Mouse (Mus musculus): ENCODE measurements around the gene Tatdn3. TPM values are rescaled to one million over a fixed set of nuclear protein-coding genes. Genes with fewer than 3 reads are reported as not detected.
A peak's percentile ranks its signal among the peaks of the same experiment; 100 is the strongest.

Tatdn3 gene
- 18.1 and 28.4 TPM in 2 replicates for total RNA-seq (2021)
- long read RNA-seq, transcript Tatdn3-201 (10 exons, 1,196 nt) = major isoform, 5 of 14 reads
- long read RNA-seq, partial matches to known transcripts = 1 of 14 reads
- long read RNA-seq, other reads (novel, unspliced or antisense) = 2 of 14 reads

- peak; percentile 91 for DNase-seq
Measured at GRCm38 (mm10) chr1:191062781-191063485, at the start of gene Tatdn3, which contains the start of gene Nsl1. Gene Tatdn3, minus strand, starts transcription at chr1:191062932. Gene Nsl1, plus strand, starts transcription at chr1:191063012.

GRCm38 (mm10) chr1:191111146-191111545 is 48.4 kb upstream of the Tatdn3 start:
- DNase-seq = no peak

DNA sequence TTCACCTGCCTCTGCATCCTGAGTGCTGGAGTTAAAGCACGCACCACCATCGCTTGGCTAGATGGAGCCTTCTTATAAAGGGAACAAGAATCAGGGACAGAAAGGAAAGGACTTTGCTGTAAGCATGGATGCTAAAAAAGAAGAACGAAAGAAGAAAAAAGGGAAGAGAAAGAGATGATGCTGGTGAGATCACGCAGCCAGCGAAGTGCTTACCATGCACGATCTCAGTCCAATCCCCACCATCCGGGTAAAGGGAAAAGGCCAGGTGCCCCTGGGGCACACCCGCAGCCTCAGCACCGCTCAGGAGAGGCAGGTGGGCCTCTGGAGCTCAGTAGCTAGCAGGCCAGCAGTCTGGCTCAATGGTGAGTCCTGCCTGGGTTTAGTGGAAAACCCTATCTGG is 47.2 kb upstream of the Tatdn3 start:
- no peak for DNase-seq

GRCm38 (mm10) chr1:191107306-191107705 is 44.6 kb upstream of the Tatdn3 start:
- no peak for DNase-seq

- no peak for DNase-seq
Measured at GRCm38 (mm10) chr1:191105246-191105645, 42.5 kb upstream of the Tatdn3 start.

DNA sequence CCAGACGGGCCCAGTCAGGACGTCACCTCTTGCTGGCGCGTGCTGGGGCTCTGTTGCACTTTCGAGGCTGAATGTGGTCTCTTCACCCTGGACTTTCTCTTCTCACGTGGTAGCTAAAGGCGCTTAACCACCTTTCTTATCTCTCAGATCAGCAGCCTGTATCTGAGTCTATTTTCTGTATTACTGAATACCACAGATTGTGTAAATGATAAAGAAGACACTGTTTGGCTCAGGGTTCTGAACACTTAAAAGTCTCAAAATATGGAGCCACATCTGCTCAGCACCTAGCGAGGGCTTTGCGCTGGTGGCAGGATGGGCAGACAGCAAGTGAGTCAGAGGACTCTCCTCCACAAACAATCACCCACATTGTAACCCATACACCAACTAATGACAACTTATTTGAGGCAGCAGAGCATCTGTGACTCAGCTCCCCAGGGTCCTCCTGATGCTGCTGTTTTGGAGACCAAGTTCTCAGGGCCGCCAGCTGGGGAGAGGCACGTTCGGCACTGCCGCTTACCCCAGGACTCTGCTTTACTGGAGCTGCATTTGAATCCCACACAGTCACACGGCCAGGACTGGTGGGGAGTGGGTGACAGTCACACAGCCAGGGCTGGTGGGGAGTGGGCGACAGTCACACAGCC is 40.1 kb upstream of the Tatdn3 start:
- no peak for DNase-seq

DNA sequence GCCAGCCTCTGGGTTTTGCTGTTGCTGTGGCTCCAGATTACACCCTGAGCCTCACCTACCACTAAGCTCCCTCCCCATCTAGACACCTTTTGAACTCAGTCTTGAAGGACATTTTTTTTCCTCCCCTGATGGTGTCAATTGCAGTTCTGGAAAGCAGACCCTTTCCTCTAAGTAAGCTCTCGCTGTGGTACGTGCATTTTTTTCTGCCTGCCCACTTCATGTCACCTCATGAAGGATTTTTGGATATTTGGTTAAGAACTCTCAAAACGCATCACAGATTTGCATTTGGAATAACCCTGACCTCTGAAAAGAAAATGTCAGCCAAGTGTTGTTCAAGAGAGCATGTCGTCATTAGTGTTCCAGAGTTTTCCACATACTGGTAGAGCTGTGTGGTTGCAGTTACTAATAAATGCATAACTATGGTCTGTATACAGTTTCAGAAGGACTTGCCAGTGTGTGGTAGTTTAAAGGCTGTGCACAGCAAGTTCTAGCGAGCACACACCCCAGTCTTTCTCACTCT is 37.1 kb upstream of the Tatdn3 start:
- DNase-seq = no peak

DNA sequence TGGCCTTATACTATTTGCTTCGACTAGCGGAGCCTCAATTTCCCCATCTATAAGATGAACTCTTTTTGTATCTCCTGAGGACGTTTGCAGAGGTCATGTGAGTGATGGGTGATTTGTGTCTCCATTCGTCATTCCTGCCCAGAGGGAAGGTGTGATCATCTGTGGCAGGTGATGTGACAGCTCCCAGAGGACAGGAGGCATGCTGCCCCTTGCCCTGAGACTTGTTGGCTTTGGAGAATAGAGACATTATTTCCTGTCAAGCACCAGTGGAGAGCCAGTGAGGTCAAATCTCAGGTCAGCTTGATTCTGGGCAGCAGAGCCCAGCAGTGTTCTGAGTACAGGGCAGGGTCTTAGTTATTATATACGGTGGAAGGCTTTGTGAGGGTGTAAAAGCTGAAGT is 36.4 kb upstream of the Tatdn3 start:
- no peak for DNase-seq

- peak; percentile 61 for DNase-seq
Measured at GRCm38 (mm10) chr1:191097802-191098747, 35.3 kb upstream of the Tatdn3 start, which contains the start of gene Batf3. Gene Batf3, plus strand, starts transcription at chr1:191097847.

DNA sequence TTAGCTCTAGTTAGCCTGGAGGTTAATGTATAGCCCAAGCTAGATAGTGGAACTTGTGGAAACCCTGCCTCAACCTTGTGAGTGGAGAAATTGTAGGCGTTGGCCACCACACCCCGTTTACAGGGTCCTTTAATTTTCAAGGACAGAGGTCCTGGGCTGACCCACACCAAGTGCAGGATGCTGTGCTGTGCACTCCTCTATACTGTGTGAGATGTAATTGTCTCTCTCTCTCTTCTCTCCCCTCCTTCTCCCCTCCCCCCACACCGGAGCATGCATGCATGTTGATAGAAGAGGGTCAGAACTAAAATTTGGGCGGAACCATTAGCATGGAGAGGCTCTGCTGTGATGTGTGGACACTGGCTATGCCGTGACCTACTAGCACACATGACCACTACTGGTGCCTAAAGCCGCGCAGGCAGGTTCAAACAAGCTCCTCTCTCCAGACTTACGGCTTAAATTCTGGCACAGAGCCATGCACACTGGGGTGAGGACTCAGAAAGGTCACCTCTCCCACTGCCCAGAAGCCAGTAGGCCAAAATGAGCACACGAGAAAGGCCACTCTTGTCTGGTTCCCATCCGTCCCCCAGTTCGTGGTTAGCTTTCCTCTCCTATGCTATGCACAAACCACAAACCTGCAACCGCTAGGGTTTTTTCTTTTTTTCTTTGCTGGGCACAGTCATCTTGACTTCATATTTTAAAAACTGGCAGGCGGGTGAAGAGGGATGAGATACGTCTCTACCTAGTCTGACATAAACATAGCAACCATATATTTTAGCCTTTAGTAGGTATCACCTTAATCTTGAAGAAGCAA is 34.3 kb upstream of the Tatdn3 start:
- DNase-seq = no peak

GRCm38 (mm10) chr1:191095019-191095418 is 32.3 kb upstream of the Tatdn3 start:
- no peak for DNase-seq

GRCm38 (mm10) chr1:191093578-191093977 is 30.8 kb upstream of the Tatdn3 start:
- no peak for DNase-seq

- DNase-seq = no peak
Measured at GRCm38 (mm10) chr1:191092050-191092449, 29.3 kb upstream of the Tatdn3 start.

DNA sequence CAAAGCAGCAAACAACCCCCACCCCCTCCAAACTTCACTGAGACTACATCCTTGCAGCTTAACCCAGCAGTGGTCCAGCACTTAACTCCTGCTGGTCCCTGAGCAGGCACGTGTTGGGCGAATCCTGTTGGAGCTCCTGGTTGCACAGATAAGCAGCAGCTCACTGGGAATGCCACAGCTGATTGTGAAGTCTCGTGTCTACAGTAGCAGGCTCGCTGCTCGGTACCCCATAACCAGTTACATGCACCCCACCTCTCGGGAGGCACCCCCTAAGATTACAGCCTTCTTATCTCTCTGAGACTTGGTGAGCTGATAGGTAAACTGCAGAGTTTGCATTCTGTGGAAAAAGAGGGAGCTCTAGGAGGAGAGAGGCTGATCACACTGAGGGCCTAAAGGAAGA is 26.6 kb upstream of the Tatdn3 start:
- no peak for DNase-seq

DNA sequence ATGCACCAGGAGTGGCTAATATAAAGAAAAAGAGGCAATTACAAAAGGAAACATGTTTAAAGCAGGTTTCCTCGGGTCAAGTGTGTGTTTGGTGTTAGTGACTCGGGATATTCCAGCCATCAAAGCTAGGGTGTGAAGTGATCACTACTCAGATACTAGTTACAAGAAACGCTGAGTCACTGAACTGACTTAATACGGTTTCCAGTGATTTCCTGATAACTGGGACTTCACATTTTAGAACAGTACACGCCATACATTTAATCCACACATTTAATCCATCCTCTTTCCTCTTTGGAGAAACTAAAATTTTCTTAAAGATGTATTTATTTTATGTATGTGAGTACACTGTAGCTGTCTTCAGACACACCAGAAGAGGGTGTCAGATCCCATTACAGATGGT is 25.2 kb upstream of the Tatdn3 start:
- no peak for DNase-seq

GRCm38 (mm10) chr1:191086960-191087359 is 24.2 kb upstream of the Tatdn3 start:
- no peak for DNase-seq

GRCm38 (mm10) chr1:191086304-191086878 is 23.7 kb upstream of the Tatdn3 start:
- DNase-seq = no peak

- no peak for DNase-seq
Measured at GRCm38 (mm10) chr1:191085597-191085996, 22.9 kb upstream of the Tatdn3 start.

DNA sequence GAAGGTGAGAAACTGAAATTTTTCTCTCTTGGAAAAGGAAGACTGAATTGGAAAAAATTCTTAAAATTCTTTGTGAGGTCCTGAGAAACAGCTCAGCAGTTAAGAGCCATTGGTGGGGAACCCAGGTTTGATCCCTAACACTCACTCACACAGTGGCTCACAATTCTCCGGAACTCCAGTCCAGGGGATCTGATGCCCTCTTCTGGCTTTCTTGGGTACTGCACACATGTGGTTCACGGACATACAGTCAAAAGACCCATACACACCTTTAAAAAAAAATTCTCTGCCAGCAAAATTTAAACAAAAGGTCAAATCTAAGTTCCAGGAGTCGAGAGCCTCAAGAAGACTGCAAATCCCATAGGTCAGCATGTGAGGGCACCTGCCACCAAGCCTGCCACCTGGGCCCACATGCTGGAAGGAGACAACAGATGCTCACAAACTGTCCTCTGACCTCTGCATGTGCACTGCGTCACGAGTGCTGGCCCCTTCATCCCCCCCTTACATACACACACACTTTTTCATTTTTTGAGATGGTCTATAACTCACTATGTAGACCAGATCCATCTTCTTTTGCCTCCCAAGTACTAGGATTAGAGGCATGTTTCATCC is 22.3 kb upstream of the Tatdn3 start:
- peak; percentile 46 for DNase-seq

DNA sequence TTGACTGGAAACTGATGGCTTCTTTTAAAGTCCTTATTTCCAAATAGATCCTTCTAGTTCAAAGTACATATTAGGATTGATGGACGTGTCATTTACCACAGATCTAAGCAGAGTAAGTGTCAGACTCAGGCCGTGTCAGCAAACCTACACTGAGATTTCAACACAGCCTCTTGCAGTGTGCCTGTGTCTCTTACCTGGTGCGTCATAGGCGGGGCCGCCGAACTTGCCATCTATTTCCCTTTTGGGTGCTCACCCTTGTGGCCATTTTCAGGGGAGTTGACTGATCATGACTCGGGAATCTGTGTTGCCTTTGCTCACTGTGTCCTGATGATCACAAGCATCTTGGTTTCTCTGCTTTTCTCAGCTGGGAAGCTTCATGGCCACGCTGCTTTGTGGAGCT is 20.5 kb upstream of the Tatdn3 start:
- DNase-seq = no peak

Data from adrenal gland, postnatal 25 days (tissue).